In the genomic region with DNA sequence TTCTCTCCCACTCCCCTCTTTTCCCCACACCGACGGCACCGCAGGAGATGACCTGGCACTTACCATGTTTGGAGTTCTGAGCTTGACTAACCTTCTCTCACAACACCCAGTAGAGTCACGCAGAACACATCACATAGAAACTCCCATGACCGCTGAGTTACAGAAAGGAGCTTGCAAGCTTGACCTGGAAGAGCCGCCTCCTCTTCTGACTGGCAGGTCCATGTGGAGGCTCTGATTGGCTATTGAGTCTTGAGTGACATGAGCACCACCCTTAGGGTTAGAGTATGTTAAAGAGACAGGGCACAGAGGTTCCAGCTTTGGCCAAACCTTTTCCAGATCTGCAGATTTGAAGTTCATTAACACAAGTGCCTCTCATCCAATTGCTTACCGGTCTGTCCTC, we compare ENCODE assay signal across 8 mouse cellular contexts. TPM values are rescaled to one million over a fixed set of nuclear protein-coding genes. Genes with fewer than 3 reads are reported as not detected.
A peak's percentile ranks its signal among the peaks of the same experiment; 100 is the strongest.
DNase-seq lines count a peak whose midpoint lies in the region; ATAC-seq and TF ChIP-seq lines count a peak whose summit lies in the region.
"Not testable (repeated sequence)": the region's sequence is repeated elsewhere in the genome, so short reads cannot be mapped to it uniquely, and the experiment has no call there.

Gene Gm14326 (minus strand): TSS at position 153 of the 400 bp plus-strand sequence.

- POLR2A ChIA-PET in Patski (lab: Charles Lee) = not testable (repeated sequence)

- CTCF ChIA-PET in Patski (lab: Charles Lee) = not testable (repeated sequence)

- not testable (repeated sequence) for H3K27me3 ChIP-seq in Patski

- in situ Hi-C loops in Patski (cut with MboI; ENCODE audit: low pct_unique_long_range_greater_than_20kb) = not testable (repeated sequence)

- not testable (repeated sequence) for TF ChIP-seq CTCF in Patski (IDR thresholded peaks at IDR 0.05)

- ATAC-seq in Patski; inflammation-experienced regulatory T-cells, adult 6 months: not testable (repeated sequence)
- ATAC-seq in megakaryocyte, adult 5-6 weeks (ENCODE audit: poor library complexity, severe bottlenecking) = peak; percentile 57; the same call in 1 of the 2 replicates

- not testable (repeated sequence) for DNase-seq in Patski (ENCODE audit: low read depth, low spot score)
- DNase-seq in cerebellum, postnatal 36 days = peak; percentile 77 to 81
- peak; percentile 88 for DNase-seq in gastrocnemius, postnatal 25 days
- peak; percentile 96 for DNase-seq in left cerebral cortex, adult 9 months (ENCODE audit: low spot score in 2 of 2)
- peak; percentile 94 for DNase-seq in right cerebral cortex, adult 18-20 months
- DNase-seq in urinary bladder, adult 2 months (ENCODE audit: low spot score) = peak; percentile 35

RNA-seq across cellular contexts. Expression of gene Gm14326, which starts in this region (rescaled TPM):
- polyA plus RNA-seq in Patski (2021) = 11.4 TPM
- 10 to 100 TPM; 25.2 to 27.4 TPM for total RNA-seq in gastrocnemius, postnatal 25 days (2021)
- 10 to 100 TPM; 13.5 to 16.6 (median 16.5) TPM for polyA plus RNA-seq in inflammation-experienced regulatory T-cells, adult 6 months (2017; shearing (Covaris generic))
- total RNA-seq in megakaryocyte, adult 5-6 weeks (2015) = 39.2 and 42.3 TPM in 2 replicates
- 21.5 and 26.1 TPM in 2 replicates for total RNA-seq in megakaryocyte, adult 5-6 weeks (2017)
- 14.4 and 17.6 TPM in 2 replicates for polyA plus RNA-seq in urinary bladder, adult 2 months (2012; rRNA removed)
